Mouse (Mus musculus) neural tube, postnatal 0 days (tissue): ENCODE measurements around the gene Map1a. TPM values are rescaled to one million over a fixed set of nuclear protein-coding genes. Genes with fewer than 3 reads are reported as not detected.

Source experiments
- polyA plus RNA-seq: library from polyadenylated mRNA; unstranded; fragments of >200 nt; fragmentation: Nextera tagmentation; extraction: Ambion mirVana; gene quantifications from 2 replicates; pipeline ENCODE4 v1.2.1, GENCODE M21; 2015

Map1a gene
- polyA plus RNA-seq = 99.4 and 99.9 TPM in 2 replicates

DNA sequence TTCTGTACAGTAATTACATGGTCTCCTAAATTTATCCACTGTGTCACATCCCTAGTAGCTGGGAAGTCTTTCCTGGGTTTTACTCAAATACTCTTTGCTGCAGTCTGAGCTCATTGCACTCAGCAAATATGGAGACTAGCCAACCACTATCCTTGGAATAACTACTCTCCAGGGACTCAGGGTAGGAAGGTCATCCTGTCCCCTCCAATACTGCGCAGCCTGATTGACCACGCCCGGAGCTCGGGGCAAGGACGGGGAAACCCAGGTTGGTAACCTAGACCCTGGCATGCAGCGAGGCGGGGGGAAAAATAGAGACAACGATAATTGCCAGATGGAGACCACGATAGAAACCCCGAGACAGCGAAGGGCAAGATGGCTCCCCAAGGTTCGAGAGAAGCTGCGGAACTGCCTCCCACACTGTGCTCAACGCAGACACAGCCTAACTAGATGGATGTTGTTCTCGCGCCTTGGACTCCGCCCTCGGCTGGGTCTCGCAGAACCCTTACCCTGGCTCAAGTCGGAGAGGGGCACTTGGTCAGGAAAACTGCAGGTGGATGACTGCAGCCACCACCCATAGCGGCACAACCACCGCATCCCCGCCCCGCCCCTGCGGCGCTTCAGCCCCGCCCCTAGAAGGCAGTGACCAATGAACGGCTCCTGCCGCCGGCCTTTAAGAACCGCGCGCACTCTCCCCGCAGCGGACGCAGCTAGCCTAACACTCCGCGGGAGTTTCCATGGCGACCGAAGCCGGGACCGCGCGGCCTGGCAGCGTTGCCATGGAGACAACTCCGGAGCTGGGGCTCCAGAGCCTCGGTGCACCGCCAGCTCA, at the start of gene Map1a:
Gene Map1a, plus strand, starts transcription at position 700 of the 829 bp plus-strand sequence.

DNA sequence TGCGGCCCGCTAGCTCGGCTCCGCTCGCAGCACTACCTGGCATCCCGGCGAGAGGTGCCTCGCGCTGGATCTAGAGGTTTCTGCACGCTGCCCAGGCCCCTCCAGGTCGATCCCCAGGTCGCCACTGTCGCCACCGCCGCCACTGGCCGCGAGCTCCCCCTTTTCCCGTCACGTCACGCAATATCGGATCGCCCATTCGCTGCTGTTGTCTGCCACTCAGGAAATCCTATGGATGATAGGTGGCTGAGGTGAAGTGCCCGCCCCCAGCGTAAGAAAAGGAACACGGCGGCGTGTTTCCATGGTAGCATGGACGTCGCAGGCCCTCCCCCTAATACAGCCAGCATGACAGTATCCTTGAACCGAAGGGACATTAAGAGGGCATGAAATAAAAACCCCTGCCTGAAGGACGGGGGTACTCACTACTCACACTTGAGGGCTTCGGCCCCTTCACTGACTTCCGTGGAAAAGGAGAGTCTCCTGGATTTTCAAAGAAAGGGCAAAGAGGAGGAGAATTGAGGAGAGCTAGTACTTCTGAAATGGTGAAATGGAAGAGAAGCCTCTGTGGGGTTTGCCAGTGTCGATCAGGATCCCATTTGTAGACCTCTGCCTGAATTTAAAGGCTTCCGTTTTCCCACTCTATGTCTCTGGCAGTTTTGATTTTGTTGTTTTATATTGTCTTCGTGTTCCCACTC, 18.0 kb upstream of the Map1a start, which contains the start of gene Trp53bp1:
Gene Trp53bp1, minus strand, starts transcription at position 172 of the 692 bp plus-strand sequence.

DNA sequence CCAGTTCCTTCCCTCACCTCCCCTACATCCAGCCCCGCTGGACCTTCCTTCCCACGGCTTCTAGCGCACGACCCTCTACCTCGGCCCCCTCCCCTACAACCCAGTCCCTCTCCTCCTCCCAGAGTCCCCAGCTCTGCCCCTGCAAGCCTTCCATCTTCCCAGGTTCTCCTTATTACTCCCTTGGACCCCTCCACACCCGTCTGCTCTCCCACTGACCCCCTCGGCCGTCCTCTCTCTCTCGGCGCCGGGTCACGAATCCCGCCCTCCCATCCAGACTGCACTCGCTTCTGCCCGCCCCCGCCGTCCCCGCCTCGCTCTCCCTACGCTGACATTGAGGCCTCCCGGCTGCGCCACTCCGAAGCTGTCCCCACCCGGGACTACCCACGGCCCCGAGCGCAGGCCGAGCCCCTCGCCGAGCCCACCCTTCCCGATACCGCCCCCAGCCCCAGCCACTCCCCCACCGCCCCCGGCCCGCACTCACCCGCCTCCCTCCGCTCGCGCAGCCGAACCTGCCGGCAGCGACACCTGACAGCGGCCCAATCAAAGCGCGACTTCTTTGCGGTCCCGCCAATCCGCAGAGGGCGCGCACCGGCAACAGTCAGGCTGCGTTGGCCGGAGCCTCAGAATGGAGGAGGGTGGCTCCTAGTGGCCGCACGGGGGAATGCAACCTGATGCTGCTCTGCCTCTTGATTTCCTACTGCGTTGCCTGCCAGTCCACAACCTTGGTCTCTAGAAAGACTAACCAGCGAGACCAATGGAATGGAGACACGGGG, 65.6 kb downstream of the Map1a start, which contains the start of gene Ppip5k1:
Gene Ppip5k1, minus strand, starts transcription at position 577 of the 773 bp plus-strand sequence.

DNA sequence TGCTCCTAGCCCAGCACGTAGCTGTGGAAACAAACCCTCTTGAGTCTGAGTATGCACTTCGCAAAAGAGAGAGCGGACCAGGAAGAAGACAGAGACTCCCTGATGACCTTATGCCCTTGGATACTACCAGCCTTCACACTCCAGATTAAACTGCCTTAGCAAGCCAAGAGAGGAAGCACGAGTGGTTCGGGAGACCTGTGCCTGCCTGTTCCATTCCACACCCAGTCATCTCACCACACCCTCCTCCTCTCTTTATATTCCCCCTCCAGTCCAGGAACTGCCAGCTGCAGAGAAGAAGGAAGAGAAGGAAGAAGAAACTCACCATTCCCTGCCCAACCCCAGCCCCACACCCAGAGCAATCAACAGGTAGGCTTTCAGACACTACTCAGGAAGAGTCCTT, 68.1 kb downstream of the Map1a start, which contains the start of gene Ckmt1:
Gene Ckmt1, plus strand, starts transcription at position 221 of the 400 bp plus-strand sequence.

Other genes with a start within 250 kb of the Map1a start
- gene Tgm5, start 203.8 kb upstream of the Map1a start, polyA plus RNA-seq = 0.05 TPM in 1 of 2 replicates, not detected in the other
- gene Tgm7, start 179.8 kb upstream of the Map1a start, polyA plus RNA-seq = not detected in 2 replicates
- 14.2 and 15.2 TPM in 2 replicates for gene Adal, start 149.2 kb upstream of the Map1a start, polyA plus RNA-seq
- 13.3 and 15.1 TPM in 2 replicates for gene Lcmt2, start 148.9 kb upstream of the Map1a start, polyA plus RNA-seq
- gene Tubgcp4, start 118.9 kb upstream of the Map1a start, polyA plus RNA-seq = 27.3 and 27.7 TPM in 2 replicates
- gene Zscan29, start 118.5 kb upstream of the Map1a start, polyA plus RNA-seq = 4.6 and 5.6 TPM in 2 replicates
- 68.6 and 73.4 TPM in 2 replicates for gene Trp53bp1, start 18.2 kb upstream of the Map1a start, polyA plus RNA-seq
- 22.7 and 23.2 TPM in 2 replicates for gene Ppip5k1, start 65.8 kb downstream of the Map1a start, polyA plus RNA-seq
- 229 and 236 TPM in 2 replicates for gene Ckmt1, start 68.1 kb downstream of the Map1a start, polyA plus RNA-seq
- 0.08 TPM in 1 of 2 replicates, not detected in the other for gene Strc, start 97.6 kb downstream of the Map1a start, polyA plus RNA-seq
- gene Pdia3, start 124.2 kb downstream of the Map1a start, polyA plus RNA-seq = 269 and 274 TPM in 2 replicates
- 4.5 and 5.2 TPM in 2 replicates for gene Catsper2, start 124.2 kb downstream of the Map1a start, polyA plus RNA-seq
- gene Ell3, start 154.7 kb downstream of the Map1a start, polyA plus RNA-seq = 1.2 and 1.6 TPM in 2 replicates
- gene Serf2, start 159.6 kb downstream of the Map1a start, polyA plus RNA-seq = 299 and 311 TPM in 2 replicates
- 106 and 122 TPM in 2 replicates for gene Hypk, start 163.7 kb downstream of the Map1a start, polyA plus RNA-seq
- 0.41 and 1.1 TPM in 2 replicates for gene Serinc4, start 167.2 kb downstream of the Map1a start, polyA plus RNA-seq
- gene Mfap1b, start 184.5 kb downstream of the Map1a start, polyA plus RNA-seq = 50.2 and 50.3 TPM in 2 replicates
- 19.0 and 22.4 TPM in 2 replicates for gene Mfap1a, start 217.1 kb downstream of the Map1a start, polyA plus RNA-seq
- gene Wdr76, start 217.1 kb downstream of the Map1a start, polyA plus RNA-seq = 2.2 and 2.5 TPM in 2 replicates